Mouse (Mus musculus) cortical plate, adult 2 months (tissue): Measurements from ENCODE around the gene Odf2l. TPM values are rescaled to one million over a fixed set of nuclear protein-coding genes. Genes with fewer than 3 reads are reported as not detected.

ENCODE experiments used
- H3K27ac ChIP-seq: fragments of 200-500 bp; 2 replicates; pipeline ENCODE4 v1.5.1; 2012; ENCODE audit warnings: low read length, control low read depth, inconsistent platforms; ENCODE audit not compliant: insufficient read depth
- H3K4me1 ChIP-seq: fragments of 200-500 bp; 2 replicates; pipeline ENCODE4 v1.6.1; 2011; ENCODE audit warnings: low read length; ENCODE audit not compliant: control insufficient read depth, insufficient read depth
- H3K4me3 ChIP-seq: fragments of 200-500 bp; 2 replicates; pipeline ENCODE4 v1.5.1; 2011; ENCODE audit warnings: mild to moderate bottlenecking, low read length, control low read depth; ENCODE audit not compliant: insufficient read depth
- CTCF ChIP-seq: fragments of 200-500 bp; IDR thresholded peaks from 2 replicates; pipeline ENCODE4 v1.5.1; 2011; ENCODE audit warnings: mild to moderate bottlenecking, control low read depth, low read length; ENCODE audit not compliant: insufficient read depth; ENCODE audit errors: extremely low read depth
- POLR2A ChIP-seq: fragments of 200-500 bp; IDR thresholded peaks from 2 replicates; pipeline ENCODE4 v1.6.1; 2011; ENCODE audit warnings: mild to moderate bottlenecking, low read length, control low read depth; ENCODE audit not compliant: insufficient read depth; ENCODE audit errors: extremely low read depth
- polyA plus RNA-seq: library from polyadenylated mRNA; depleted of rRNA; stranded (reverse); fragments of >200 nt; gene quantifications from 2 replicates; pipeline ENCODE4 v1.2.3, GENCODE M21; 2012; rRNA removed

Odf2l gene
- polyA plus RNA-seq, 1 experiment: 15.9 TPM

GRCm38 (mm10) chr3:145198050-145198449 lies 79.7 kb downstream of the Odf2l start:
- H3K4me3 ChIP-seq: no peak overlapping the region
- TF ChIP-seq CTCF (no peak), POLR2A (no peak)
- H3K27ac ChIP-seq: no peak overlapping the region
- H3K4me1 ChIP-seq: no peaks in the 10 kb centered on the region

Other genes starting within 250 kb of the Odf2l start
- not detected in 2 replicates for gene Clca4b, start 186.1 kb upstream of the Odf2l start, polyA plus RNA-seq
- gene Clca4a, start 143.5 kb upstream of the Odf2l start, polyA plus RNA-seq: not detected in 2 replicates
- gene Clca1, start 85.8 kb upstream of the Odf2l start, polyA plus RNA-seq: not detected in 2 replicates
- not detected in 2 replicates for gene Clca2, start 19.1 kb upstream of the Odf2l start, polyA plus RNA-seq
- gene Col24a1, start 173.9 kb downstream of the Odf2l start, polyA plus RNA-seq: 7.6 and 9.0 TPM in 2 replicates